Mouse (Mus musculus): ENCODE data around the gene Gm4450.

GRCm38 (mm10) chr3:98428928-98429525, 27.9 kb downstream of the Gm4450 start:
- TF ChIP-seq GATA1 (IDR thresholded peaks at IDR 0.05; ENCODE audit: low read length) (no peak), TAL1 (IDR thresholded peaks at IDR 0.05; ENCODE audit: low read length) (no peak)

Data from erythroblast, embryonic 14.5 days (primary cell).